Mouse (Mus musculus): ENCODE data around the gene Gstz1. TPM values are rescaled to one million over a fixed set of nuclear protein-coding genes. Genes with fewer than 3 reads are reported as not detected.

Gene Gstz1
- polyA plus RNA-seq, 1 experiment from 2014 or later: 51.7 TPM

- no peak for TF ChIP-seq CTCF (IDR thresholded peaks at IDR 0.05)
- no peak for TF ChIP-seq EP300 (IDR thresholded peaks at IDR 0.05)
- Histone ChIP-seq H3K4me2 (replicated peaks; ENCODE audit: low read depth, low read length) (no peak overlapping the region), H3K9me3 (ENCODE audit: low read length) (no peaks in the 10 kb centered on the region), H3K4me1 (ENCODE audit: insufficient read depth, low read depth, low read length) (no peaks in the 10 kb centered on the region), H3K27ac (ENCODE audit: low read length) (no peak overlapping the region), H3K27me3 (replicated peaks; ENCODE audit: insufficient read depth, low read length) (no peaks in the 10 kb centered on the region), H3K36me3 (ENCODE audit: insufficient read depth, low read length) (0 out of 2 replicates have a peak, but pooled peaks cover 5% of the 10 kb centered on the region), H3K9ac (replicated peaks; ENCODE audit: low read depth) (no peak overlapping the region), H3K4me3 (ENCODE audit: low read depth, low read length) (no peak overlapping the region)
- WGBS: 88% methylated on average over 9 of the region's 9 CpGs
- DNase-seq (ENCODE audit: low spot score) (no peak), ATAC-seq (no peak)
Observed at GRCm38 (mm10) chr12:87132784-87133183, 14.2 kb upstream of the Gstz1 start.

GRCm38 (mm10) chr12:87137439-87138341 lies 9.3 kb upstream of the Gstz1 start:
- Histone ChIP-seq H3K27me3 (replicated peaks; ENCODE audit: insufficient read depth, low read length) (no peaks in the 10 kb centered on the region), H3K4me3 (ENCODE audit: low read depth, low read length) (no peak overlapping the region), H3K27ac (ENCODE audit: low read length) (no peak overlapping the region), H3K4me2 (replicated peaks; ENCODE audit: low read depth, low read length) (no peak overlapping the region), H3K4me1 (ENCODE audit: insufficient read depth, low read depth, low read length) (no peaks in the 10 kb centered on the region), H3K9ac (replicated peaks; ENCODE audit: low read depth) (no peak overlapping the region), H3K36me3 (ENCODE audit: insufficient read depth, low read length) (no peaks in the 10 kb centered on the region), H3K9me3 (ENCODE audit: low read length) (no peaks in the 10 kb centered on the region)
- TF ChIP-seq CTCF (IDR thresholded peaks at IDR 0.05) (no peak), EP300 (IDR thresholded peaks at IDR 0.05) (no peak)
- DNase-seq (ENCODE audit: low spot score) (no peak), ATAC-seq (no peak)
- WGBS: 79% methylated on average over 15 of the region's 15 CpGs

- H3K4me1 ChIP-seq (ENCODE audit: insufficient read depth, low read depth, low read length): no peaks in the 10 kb centered on the region
- no peak for TF ChIP-seq EP300 (IDR thresholded peaks at IDR 0.05)
- no peak for TF ChIP-seq CTCF (IDR thresholded peaks at IDR 0.05)
- H3K9me3 ChIP-seq (ENCODE audit: low read length): no peaks in the 10 kb centered on the region
- ATAC-seq (no peak), DNase-seq (ENCODE audit: low spot score) (no peak)
- H3K27me3 ChIP-seq (replicated peaks; ENCODE audit: insufficient read depth, low read length): no peaks in the 10 kb centered on the region
- H3K9ac ChIP-seq (replicated peaks; ENCODE audit: low read depth): no peak overlapping the region
- H3K4me3 ChIP-seq (ENCODE audit: low read depth, low read length): no peak overlapping the region
- H3K27ac ChIP-seq (ENCODE audit: low read length): no peak overlapping the region
- H3K36me3 ChIP-seq (ENCODE audit: insufficient read depth, low read length): no peaks in the 10 kb centered on the region
- H3K4me2 ChIP-seq (replicated peaks; ENCODE audit: low read depth, low read length): no peak overlapping the region
- 80% methylated on average over 2 of the region's 2 CpGs for WGBS
Observed at GRCm38 (mm10) chr12:87138342-87138701, 8.6 kb upstream of the Gstz1 start.

GRCm38 (mm10) chr12:87138768-87139167 lies 8.2 kb upstream of the Gstz1 start:
- no peak for DNase-seq (ENCODE audit: low spot score)
- H3K4me2 ChIP-seq (replicated peaks; ENCODE audit: low read depth, low read length): no peak overlapping the region
- H3K36me3 ChIP-seq (ENCODE audit: insufficient read depth, low read length): no peaks in the 10 kb centered on the region
- no peaks in the 10 kb centered on the region for H3K4me1 ChIP-seq (ENCODE audit: insufficient read depth, low read depth, low read length)
- no peaks in the 10 kb centered on the region for H3K9me3 ChIP-seq (ENCODE audit: low read length)
- H3K27ac ChIP-seq (ENCODE audit: low read length): no peak overlapping the region
- H3K4me3 ChIP-seq (ENCODE audit: low read depth, low read length): no peak overlapping the region
- WGBS: 64% methylated on average over 2 of the region's 2 CpGs
- H3K9ac ChIP-seq (replicated peaks; ENCODE audit: low read depth): no peak overlapping the region
- no peak for TF ChIP-seq CTCF (IDR thresholded peaks at IDR 0.05)
- no peak for TF ChIP-seq EP300 (IDR thresholded peaks at IDR 0.05)
- H3K27me3 ChIP-seq (replicated peaks; ENCODE audit: insufficient read depth, low read length): no peaks in the 10 kb centered on the region
- no peak for ATAC-seq

GRCm38 (mm10) chr12:87142156-87142555 lies 4.8 kb upstream of the Gstz1 start:
- H3K4me2 ChIP-seq (replicated peaks; ENCODE audit: low read depth, low read length): no peak overlapping the region
- H3K27ac ChIP-seq (ENCODE audit: low read length): no peak overlapping the region
- DNase-seq (ENCODE audit: low spot score) (no peak), ATAC-seq (no peak)
- no peaks in the 10 kb centered on the region for H3K9me3 ChIP-seq (ENCODE audit: low read length)
- TF ChIP-seq CTCF (IDR thresholded peaks at IDR 0.05): peak; percentile 29; the same call in 1 of the 2 replicates
- TF ChIP-seq EP300 (IDR thresholded peaks at IDR 0.05): no peak
- no peaks in the 10 kb centered on the region for H3K36me3 ChIP-seq (ENCODE audit: insufficient read depth, low read length)
- no peak overlapping the region for H3K9ac ChIP-seq (replicated peaks; ENCODE audit: low read depth)
- 57% methylated on average over 2 of the region's 2 CpGs for WGBS
- no peaks in the 10 kb centered on the region for H3K4me1 ChIP-seq (ENCODE audit: insufficient read depth, low read depth, low read length)
- H3K4me3 ChIP-seq (ENCODE audit: low read depth, low read length): no peak overlapping the region
- no peaks in the 10 kb centered on the region for H3K27me3 ChIP-seq (replicated peaks; ENCODE audit: insufficient read depth, low read length)

- Histone ChIP-seq H3K36me3 (ENCODE audit: insufficient read depth, low read length) (no peaks in the 10 kb centered on the region), H3K9me3 (ENCODE audit: low read length) (no peaks in the 10 kb centered on the region), H3K9ac (replicated peaks; ENCODE audit: low read depth) (peak within 1 kb of the TSS; percentile 65), H3K27ac (ENCODE audit: low read length) (peak within 1 kb of the TSS; percentile 90), H3K4me2 (replicated peaks; ENCODE audit: low read depth, low read length) (peak within 1 kb of the TSS; percentile 67), H3K4me1 (ENCODE audit: insufficient read depth, low read depth, low read length) (peaks cover 6% of the 10 kb centered on the region; the same call in 1 of the 2 replicates), H3K27me3 (replicated peaks; ENCODE audit: insufficient read depth, low read length) (no peaks in the 10 kb centered on the region), H3K4me3 (ENCODE audit: low read depth, low read length) (peak within 1 kb of the TSS; percentile 82)
- ATAC-seq (peak; percentile 97), DNase-seq (ENCODE audit: low spot score) (peak; percentile 99)
- TF ChIP-seq EP300 (IDR thresholded peaks at IDR 0.05) (peak; percentile 34; the same call in 1 of the 2 replicates), CTCF (IDR thresholded peaks at IDR 0.05) (no peak)
- WGBS: 2% methylated on average over 57 of the region's 61 CpGs
Observed at GRCm38 (mm10) chr12:87147395-87148089, 577 bp downstream of the Gstz1 start, which contains the start of gene Pomt2. Pomt2 (minus strand) TSS chr12:87147968.

Data from lung, postnatal 0 days (tissue).